Mouse (Mus musculus): ENCODE measurements around the gene BC051019.

Gene BC051019

GRCm38 (mm10) chr7:109708961-109709382 lies 14.7 kb downstream of the BC051019 start:
- DNase-seq (ENCODE audit: low spot score in 2 of 2), result no peak

GRCm38 (mm10) chr7:109707023-109707785 lies 16.4 kb downstream of the BC051019 start:
- peak in 1 of 2 experiments; percentile 28 for DNase-seq (ENCODE audit: low spot score in 2 of 2)

GRCm38 (mm10) chr7:109704461-109704860 lies 19.2 kb downstream of the BC051019 start:
- DNase-seq (ENCODE audit: low spot score in 2 of 2), result no peak

- no peak for DNase-seq (ENCODE audit: low spot score in 2 of 2)
Measured at GRCm38 (mm10) chr7:109704016-109704377, 19.7 kb downstream of the BC051019 start.

- peak; percentile 90 to 93 for DNase-seq (ENCODE audit: low spot score in 2 of 2)
Measured at GRCm38 (mm10) chr7:109703190-109704015, 20.2 kb downstream of the BC051019 start, which contains the start of the genes St5 and Akip1. TSS of gene St5 (minus strand) at chr7:109703605. TSS of gene Akip1 (plus strand) at chr7:109703690.

- DNase-seq (ENCODE audit: low spot score in 2 of 2), result no peak
Measured at GRCm38 (mm10) chr7:109702721-109703120, 20.9 kb downstream of the BC051019 start.

- DNase-seq (ENCODE audit: low spot score in 2 of 2), result no peak
Measured at GRCm38 (mm10) chr7:109700213-109700612, 23.4 kb downstream of the BC051019 start.

GRCm38 (mm10) chr7:109695339-109695726 lies 28.3 kb downstream of the BC051019 start:
- no peak for DNase-seq (ENCODE audit: low spot score in 2 of 2)

- DNase-seq (ENCODE audit: low spot score in 2 of 2), result no peak
Measured at GRCm38 (mm10) chr7:109694576-109695338, 28.9 kb downstream of the BC051019 start.

GRCm38 (mm10) chr7:109690961-109691360 lies 32.7 kb downstream of the BC051019 start:
- no peak for DNase-seq (ENCODE audit: low spot score in 2 of 2)

GRCm38 (mm10) chr7:109690101-109690500 lies 33.5 kb downstream of the BC051019 start:
- no peak for DNase-seq (ENCODE audit: low spot score in 2 of 2)

GRCm38 (mm10) chr7:109686585-109687128 lies 37.0 kb downstream of the BC051019 start:
- DNase-seq (ENCODE audit: low spot score in 2 of 2), result no peak

- DNase-seq (ENCODE audit: low spot score in 2 of 2), result no peak
Measured at GRCm38 (mm10) chr7:109680879-109681278, 42.8 kb downstream of the BC051019 start.

- no peak for DNase-seq (ENCODE audit: low spot score in 2 of 2)
Measured at GRCm38 (mm10) chr7:109680284-109680683, 43.4 kb downstream of the BC051019 start.

- no peak for DNase-seq (ENCODE audit: low spot score in 2 of 2)
Measured at GRCm38 (mm10) chr7:109674944-109675628, 48.6 kb downstream of the BC051019 start.

GRCm38 (mm10) chr7:109671581-109672471 lies 51.8 kb downstream of the BC051019 start:
- DNase-seq (ENCODE audit: low spot score in 2 of 2), result peak; percentile 55 to 68

GRCm38 (mm10) chr7:109669426-109670170 lies 54.1 kb downstream of the BC051019 start:
- no peak for DNase-seq (ENCODE audit: low spot score in 2 of 2)

GRCm38 (mm10) chr7:109666664-109667063 lies 57.0 kb downstream of the BC051019 start:
- no peak for DNase-seq (ENCODE audit: low spot score in 2 of 2)

- DNase-seq (ENCODE audit: low spot score in 2 of 2), result no peak
Measured at GRCm38 (mm10) chr7:109662626-109663025, 61.0 kb downstream of the BC051019 start.

Measured in frontal cortex, postnatal 10 days (tissue).